Mouse (Mus musculus) lung, postnatal 36 days (tissue): Measurements from ENCODE around the gene Hist1h2bm.
"Not testable (repeated sequence)": the region's sequence is repeated elsewhere in the genome, so short reads cannot be mapped to it uniquely, and the experiment has no call there.

Experiments
- DNase-seq: peaks from one replicate; pipeline ENCODE4 v3.0.0; 2022; ENCODE audit warnings: mixed read lengths

Gene Hist1h2bm

GRCm38 (mm10) chr13:21721757-21722372, at the start of gene Hist1h2bm:
Hist1h2bm (plus strand) TSS chr13:21722044.
- peak; percentile 85 for DNase-seq

- DNase-seq = no peak
These were observed 44.5 kb upstream of the Hist1h2bm start, which contains the start of gene Olfr1360 for GRCm38 (mm10) chr13:21677305-21677704. Olfr1360 (minus strand) TSS chr13:21677405.

- no peak for DNase-seq
These were observed 24.0 kb upstream of the Hist1h2bm start, which contains the start of gene Olfr1359 for GRCm38 (mm10) chr13:21697811-21698210. Olfr1359 (plus strand) TSS chr13:21698111.

GRCm38 (mm10) chr13:21706669-21707068, 15.2 kb upstream of the Hist1h2bm start:
- no peak for DNase-seq

GRCm38 (mm10) chr13:21710031-21710711, 11.7 kb upstream of the Hist1h2bm start:
- DNase-seq = peak; percentile 95

- DNase-seq = peak; percentile 87
These were observed 10.9 kb upstream of the Hist1h2bm start for GRCm38 (mm10) chr13:21710821-21711525.

- DNase-seq = no peak
These were observed 10.1 kb upstream of the Hist1h2bm start for GRCm38 (mm10) chr13:21711698-21712097.

- peak; percentile 84 for DNase-seq
These were observed 7.1 kb upstream of the Hist1h2bm start for GRCm38 (mm10) chr13:21714725-21715124.

- DNase-seq = no peak
These were observed 6.5 kb upstream of the Hist1h2bm start for GRCm38 (mm10) chr13:21715131-21715863.

- DNase-seq = peak; percentile 94
These were observed 5.8 kb upstream of the Hist1h2bm start, which contains the start of the genes Hist1h2bl and Hist1h2ai for GRCm38 (mm10) chr13:21715864-21716539. Hist1h2bl (minus strand) TSS chr13:21716143. Hist1h2ai (plus strand) TSS chr13:21716422.

GRCm38 (mm10) chr13:21716540-21717391, 5.1 kb upstream of the Hist1h2bm start:
- peak; percentile 51 for DNase-seq

GRCm38 (mm10) chr13:21717397-21718357, 4.2 kb upstream of the Hist1h2bm start, which contains the start of gene Hist1h3h:
Hist1h3h (plus strand) TSS chr13:21717659.
- DNase-seq = peak; percentile 90

- DNase-seq = no peak
These were observed 3.3 kb upstream of the Hist1h2bm start for GRCm38 (mm10) chr13:21718381-21719080.

GRCm38 (mm10) chr13:21721107-21721756, 612 bp upstream of the Hist1h2bm start:
- DNase-seq = not testable (repeated sequence)

- no peak for DNase-seq
These were observed 605 bp downstream of the Hist1h2bm start for GRCm38 (mm10) chr13:21722373-21722925.

- no peak for DNase-seq
These were observed 1.4 kb downstream of the Hist1h2bm start for GRCm38 (mm10) chr13:21722993-21723836.

GRCm38 (mm10) chr13:21727948-21728572, 6.2 kb downstream of the Hist1h2bm start:
- no peak for DNase-seq
